Mouse (Mus musculus) brain, embryonic 14.5 days (tissue): ENCODE data around the gene P2ry6. TPM values are rescaled to one million over a fixed set of nuclear protein-coding genes. Genes with fewer than 3 reads are reported as not detected.

Source experiments
- DNase-seq: peaks from one replicate; pipeline ENCODE4 v3.0.0-alpha.2; 2011; ENCODE audit warnings: low read depth
- CTCF ChIP-seq: fragments of 200-500 bp; IDR thresholded peaks from 2 replicates; pipeline ENCODE4 v1.5.1; 2012; ENCODE audit warnings: inconsistent platforms, mild to moderate bottlenecking, moderate library complexity, borderline replicate concordance; ENCODE audit not compliant: insufficient read depth, insufficient read length; ENCODE audit errors: extremely low read depth
- POLR2A ChIP-seq: fragments of 200-500 bp; IDR thresholded peaks from 2 replicates; pipeline ENCODE4 v1.6.1; 2012; ENCODE audit warnings: mild to moderate bottlenecking, inconsistent platforms, borderline replicate concordance; ENCODE audit not compliant: poor library complexity, insufficient read depth, insufficient read length, severe bottlenecking; ENCODE audit errors: extremely low read depth
- polyA plus RNA-seq: library from polyadenylated mRNA; depleted of rRNA; stranded (reverse); fragments of >200 nt; gene quantifications from 2 replicates; pipeline ENCODE4 v1.2.3, GENCODE M21; 2012; rRNA removed

P2ry6 gene
- polyA plus RNA-seq, 1 experiment: 3.6 TPM

- TF ChIP-seq POLR2A: no peak
- no peak for TF ChIP-seq CTCF
- no peak for DNase-seq
Measured at GRCm38 (mm10) chr7:100897828-100898227, 76.6 kb downstream of the P2ry6 start.

GRCm38 (mm10) chr7:100894833-100895226 lies 79.6 kb downstream of the P2ry6 start:
- no peak for DNase-seq
- TF ChIP-seq POLR2A (no peak), CTCF (no peak)

- DNase-seq: peak; percentile 78
- TF ChIP-seq CTCF (no peak), POLR2A (peak; percentile 72)
Measured at GRCm38 (mm10) chr7:100894057-100894832, 80.2 kb downstream of the P2ry6 start.

- peak; percentile 66 for DNase-seq
- no peak for TF ChIP-seq CTCF
- TF ChIP-seq POLR2A: no peak
Measured at GRCm38 (mm10) chr7:100893249-100894056, 81.0 kb downstream of the P2ry6 start.

Other genes starting within 250 kb of the P2ry6 start
- 6.2 and 7.2 TPM in 2 replicates for gene Relt, start 111.2 kb downstream of the P2ry6 start, polyA plus RNA-seq
- 20.8 and 30.3 TPM in 2 replicates for gene Arhgef17, start 42.5 kb downstream of the P2ry6 start, polyA plus RNA-seq
- 0.09 and 0.34 TPM in 2 replicates for gene P2ry2, start 38.2 kb upstream of the P2ry6 start, polyA plus RNA-seq
- 40.7 and 54.0 TPM in 2 replicates for gene Fchsd2, start 118.2 kb upstream of the P2ry6 start, polyA plus RNA-seq